Mouse (Mus musculus): ENCODE results near the gene Kiss1.

Kiss1 gene

DNA sequence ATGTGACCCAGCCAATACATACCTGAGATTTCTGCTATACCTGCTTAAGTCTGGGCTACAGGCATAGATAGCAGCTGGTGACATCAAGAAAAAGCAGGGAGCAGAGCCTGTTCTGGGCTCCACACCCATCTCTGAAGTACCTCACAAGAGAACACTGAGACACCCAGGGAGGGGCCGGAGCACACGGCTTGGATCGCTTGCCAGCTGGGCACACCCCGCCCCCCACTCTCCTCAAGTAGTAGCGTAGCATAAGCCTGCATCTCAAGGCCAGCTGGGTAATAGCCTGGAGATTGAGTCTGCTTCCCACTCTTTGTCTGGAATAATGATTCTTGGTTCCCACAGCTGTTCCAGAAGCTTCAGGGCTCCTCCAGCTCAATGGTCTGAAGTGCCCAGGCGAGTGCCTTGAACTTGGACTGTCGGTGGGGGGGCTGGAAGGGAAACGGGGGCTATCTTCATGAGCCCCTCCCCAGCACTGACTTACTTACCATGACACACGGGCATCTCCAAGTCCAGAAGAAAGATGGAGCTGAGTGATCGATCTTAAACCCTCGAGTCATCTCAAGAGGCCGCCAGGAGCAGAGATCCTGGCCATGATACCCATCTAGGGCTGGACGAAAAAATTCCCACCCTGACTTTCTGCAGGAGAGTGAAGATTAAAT, at the start of gene Kiss1:
Kiss1 (plus strand) TSS at position 609 of the 659 bp plus-strand sequence.
- no peak for DNase-seq (ENCODE audit: low spot score)

DNA sequence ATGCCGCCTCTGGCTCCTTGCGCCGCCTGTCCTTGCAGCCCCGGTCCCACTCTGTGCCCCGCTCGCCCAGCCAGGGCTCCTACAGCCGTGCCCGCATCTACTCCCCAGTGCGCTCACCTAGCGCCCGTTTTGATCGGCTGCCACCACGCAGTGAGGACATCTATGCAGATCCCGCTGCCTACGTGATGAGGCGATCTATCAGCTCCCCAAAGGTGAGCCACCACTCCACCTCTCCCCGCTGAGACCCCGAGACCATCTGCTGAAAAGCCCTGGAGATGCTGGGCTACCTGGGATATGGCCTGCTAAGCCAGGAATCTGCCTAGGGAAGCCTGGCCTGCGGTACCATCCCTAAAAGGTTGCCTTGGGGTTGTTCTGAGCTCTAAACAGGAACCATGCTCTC, 47.5 kb upstream of the Kiss1 start:
- no peak for DNase-seq (ENCODE audit: low spot score)

DNA sequence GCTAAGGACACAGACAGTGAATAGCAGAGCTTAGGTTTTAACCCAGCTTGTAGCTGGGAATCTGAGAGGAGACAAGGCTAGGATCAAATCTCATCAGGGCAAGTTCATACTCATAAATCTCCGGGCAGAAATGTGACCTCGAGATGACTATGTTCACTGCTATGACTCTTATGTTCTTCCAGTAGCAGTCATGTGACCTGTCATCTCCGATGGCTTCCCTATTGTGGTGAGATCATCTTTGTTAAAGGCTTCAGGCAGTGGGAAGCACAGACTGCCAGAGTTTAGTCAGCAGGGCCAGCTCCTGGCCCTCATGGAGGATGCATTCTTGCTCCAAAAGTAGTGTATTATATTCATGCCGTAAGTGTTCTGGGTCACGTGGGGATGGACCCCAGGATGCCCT, 44.7 kb upstream of the Kiss1 start:
- no peak for DNase-seq (ENCODE audit: low spot score)

DNA sequence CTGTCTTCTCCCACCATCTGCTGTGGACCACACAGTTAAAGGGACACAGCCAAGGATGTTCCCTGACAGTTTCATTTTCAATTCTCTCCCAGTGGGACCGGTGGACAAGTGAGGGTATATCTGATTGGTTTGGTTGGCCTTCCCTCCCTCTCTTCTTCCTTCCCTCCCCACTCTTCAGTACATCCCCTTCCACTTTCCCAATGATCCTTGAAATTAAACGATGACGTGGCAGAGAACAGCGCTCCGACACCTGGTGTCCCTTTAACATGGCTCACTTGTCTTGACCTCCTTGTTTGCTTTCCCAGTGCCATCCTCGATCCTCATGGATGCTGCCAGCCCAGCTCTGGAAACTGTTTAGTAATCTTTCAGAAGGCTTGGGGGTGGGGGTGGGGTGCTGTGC, 43.1 kb upstream of the Kiss1 start:
- no peak for DNase-seq (ENCODE audit: low spot score)

DNA sequence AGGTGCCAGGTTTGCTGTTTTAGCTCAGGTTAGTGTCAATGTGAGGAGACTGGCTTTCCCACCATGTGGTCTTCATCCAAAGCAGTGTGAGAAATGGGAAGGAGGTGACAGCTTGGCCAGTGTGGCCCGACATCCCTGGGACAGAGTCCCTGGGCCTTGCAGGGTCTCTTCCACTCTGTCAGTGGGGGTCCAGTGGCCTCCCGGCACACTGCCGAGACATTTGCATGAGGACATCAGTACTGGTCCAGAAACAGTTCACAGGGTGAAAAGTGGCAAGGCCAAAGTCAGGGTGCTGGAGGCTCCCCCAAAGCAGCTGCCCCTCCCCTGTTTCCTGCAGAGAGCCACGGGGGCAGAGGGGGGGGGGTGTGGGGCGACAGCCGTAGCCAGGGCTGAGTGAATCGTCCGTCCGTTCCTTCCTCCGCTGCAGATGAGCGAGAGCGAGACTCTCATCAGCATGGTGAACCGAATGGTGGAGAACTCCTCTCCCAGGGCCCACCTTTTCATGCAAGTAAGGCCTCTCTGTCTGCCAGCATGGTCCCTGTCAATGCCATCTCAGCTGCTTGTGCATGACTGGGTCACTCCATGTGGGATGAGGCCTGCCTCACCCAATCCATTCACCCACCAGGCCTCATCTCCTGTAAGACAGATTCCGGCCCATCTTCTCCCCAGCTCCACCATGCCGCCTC, 42.6 kb upstream of the Kiss1 start:
- no peak for DNase-seq (ENCODE audit: low spot score)

DNA sequence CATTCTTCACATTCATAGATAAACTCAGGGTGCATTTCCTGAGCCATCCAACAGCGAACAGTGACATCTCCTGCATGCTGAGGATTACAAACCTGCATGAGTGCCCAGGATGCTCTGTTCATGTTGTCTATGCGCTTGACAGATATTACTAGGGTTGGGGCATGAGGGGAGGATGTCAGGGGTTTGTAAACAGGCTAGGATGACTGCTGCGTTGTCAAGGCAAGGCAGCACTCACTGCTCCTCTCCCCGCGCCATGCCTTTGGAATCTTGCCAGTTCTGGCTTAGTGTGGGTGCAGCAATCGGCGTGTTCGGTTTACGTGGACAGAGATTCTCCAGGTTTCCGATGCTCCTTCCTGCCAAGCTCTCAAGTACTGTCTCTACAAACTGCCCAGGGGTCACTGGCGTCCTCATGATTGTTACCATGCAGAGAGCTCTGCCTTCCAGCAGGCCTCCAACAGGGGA, 42.0 kb upstream of the Kiss1 start:
- DNase-seq (ENCODE audit: low spot score) = no peak

DNA sequence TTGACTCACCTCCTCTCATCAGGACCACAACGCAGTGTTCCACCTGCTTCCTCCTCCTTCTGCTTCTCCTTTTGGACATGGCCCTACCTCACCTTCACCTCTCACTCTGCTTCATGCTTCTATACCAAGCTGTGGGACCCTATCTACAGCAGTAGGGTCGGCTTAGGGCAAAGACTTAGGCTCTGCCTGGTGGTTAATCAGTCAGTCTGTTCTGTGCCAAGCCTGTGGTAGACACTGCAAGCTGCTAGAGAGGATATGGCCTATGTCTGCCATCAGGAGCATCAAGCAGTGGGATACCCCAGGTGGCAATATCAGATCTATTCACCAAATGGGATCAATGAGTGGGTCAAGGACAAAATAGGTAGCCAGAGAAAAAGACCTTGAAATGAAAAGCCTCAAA, 41.1 kb upstream of the Kiss1 start:
- no peak for DNase-seq (ENCODE audit: low spot score)

DNA sequence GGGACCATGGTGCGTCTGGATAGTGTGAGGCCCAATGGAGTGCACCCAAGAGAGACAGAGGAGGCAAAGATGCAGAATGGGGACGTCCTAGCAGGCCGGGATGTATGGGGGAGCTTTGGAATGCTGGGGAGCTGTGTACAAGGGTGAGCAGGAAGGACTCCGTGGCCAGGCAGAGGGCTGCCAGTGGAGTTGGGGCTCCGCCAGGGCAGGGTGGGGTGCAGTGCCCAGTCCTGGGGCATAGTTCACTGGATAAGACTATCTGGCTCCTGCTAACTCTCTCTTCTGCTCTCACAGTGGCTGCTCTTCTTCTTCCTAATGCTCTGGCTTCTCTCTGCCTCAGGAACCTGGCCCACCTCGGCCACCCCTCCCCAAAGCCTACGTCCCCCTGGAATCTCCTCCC, 35.8 kb upstream of the Kiss1 start:
- no peak for DNase-seq (ENCODE audit: low spot score)

DNA sequence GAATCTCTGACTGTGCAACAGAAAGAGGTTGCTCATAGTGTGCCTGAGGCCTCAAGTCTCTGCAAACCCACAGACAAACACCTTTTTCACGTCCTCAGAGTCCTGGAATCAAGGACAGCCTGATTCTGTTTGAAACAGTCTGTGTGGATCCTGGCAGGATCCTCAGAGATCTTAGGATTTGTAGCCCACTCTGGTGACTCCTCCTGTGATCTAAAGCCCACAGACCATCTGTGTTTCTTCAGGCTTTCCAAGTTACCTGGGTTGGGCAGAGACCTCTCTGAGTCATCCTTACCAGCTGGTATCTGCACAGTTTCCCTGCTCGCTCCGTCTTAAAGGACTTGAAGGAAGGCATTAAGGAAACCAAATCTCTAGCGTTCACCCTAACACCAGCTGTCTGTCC, 34.6 kb upstream of the Kiss1 start:
- no peak for DNase-seq (ENCODE audit: low spot score)

DNA sequence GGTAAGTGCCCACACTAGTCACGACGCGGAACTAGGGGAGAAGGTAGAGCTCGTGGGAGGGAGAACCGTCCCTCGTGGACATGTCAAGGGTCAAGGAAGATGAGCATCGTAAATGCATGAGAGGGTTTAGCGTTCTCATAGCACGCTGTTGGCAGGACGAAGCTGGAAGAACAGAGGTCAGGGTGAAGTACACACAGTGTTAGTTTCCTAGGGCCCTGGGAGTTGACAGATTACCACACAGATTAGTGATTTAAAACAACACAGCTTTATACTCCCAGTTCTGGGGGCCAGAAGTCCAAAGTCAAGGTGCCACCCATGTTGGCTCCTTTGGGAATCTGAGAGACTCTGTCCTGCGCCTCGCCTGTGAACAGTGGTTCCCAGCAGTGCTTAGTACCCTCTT, 33.8 kb upstream of the Kiss1 start:
- DNase-seq (ENCODE audit: low spot score) = no peak

DNA sequence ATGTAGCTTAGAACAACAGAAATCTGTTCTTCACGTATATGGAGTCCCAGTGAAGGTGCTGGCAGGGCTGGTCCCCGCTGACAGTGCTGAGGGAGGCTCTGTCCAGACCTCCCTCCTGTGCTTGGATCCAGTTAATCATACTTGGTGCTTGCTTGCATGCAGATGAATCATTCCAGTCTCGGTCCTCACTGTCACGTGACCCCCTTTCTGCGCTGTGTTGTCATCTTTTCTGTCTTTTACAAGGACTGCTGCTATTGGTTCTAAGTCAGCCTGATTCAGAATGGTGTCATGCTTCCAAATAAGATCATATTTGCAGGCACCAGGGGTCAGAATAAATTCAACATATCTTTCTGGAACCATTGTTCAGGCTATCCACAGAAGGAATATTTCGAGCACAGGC, 29.8 kb upstream of the Kiss1 start:
- no peak for DNase-seq (ENCODE audit: low spot score)

DNA sequence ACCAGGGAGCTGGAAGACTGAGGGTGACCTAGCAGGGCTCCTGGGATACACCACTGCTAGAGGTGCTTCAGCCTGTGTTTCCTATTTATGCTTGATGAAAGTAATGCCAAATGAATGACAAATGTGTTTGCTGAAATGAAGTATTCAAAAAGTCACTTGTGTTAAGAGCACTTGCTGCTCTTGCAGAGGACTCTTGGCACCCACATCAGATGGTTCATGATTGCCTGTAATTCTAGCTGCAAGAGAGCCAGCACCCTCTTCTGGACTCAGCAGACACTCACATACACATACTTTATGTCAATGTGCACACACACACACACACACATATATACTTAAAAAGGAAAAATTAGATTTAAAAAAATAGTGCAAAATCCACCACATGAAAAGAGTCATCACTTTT, 29.1 kb upstream of the Kiss1 start:
- no peak for DNase-seq (ENCODE audit: low spot score)

DNA sequence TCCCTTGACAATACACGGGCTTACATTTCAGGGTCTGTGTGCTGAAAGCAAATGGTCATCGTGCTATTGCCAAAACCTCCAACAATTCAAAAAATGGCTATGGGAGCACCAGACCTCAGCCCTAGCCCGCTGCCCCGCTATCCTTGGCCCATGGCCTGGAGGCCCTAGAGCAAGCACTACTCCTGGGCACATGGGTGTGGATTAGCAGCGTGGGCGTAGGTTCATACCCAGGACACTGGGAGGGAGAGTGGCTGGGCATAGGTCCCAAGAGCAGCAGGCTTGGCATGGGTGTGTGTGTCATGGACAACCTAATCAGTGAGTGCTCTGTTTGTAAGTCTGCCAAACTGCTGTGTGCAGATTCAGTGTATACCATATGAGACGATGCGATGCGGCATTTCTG, 25.3 kb upstream of the Kiss1 start:
- DNase-seq (ENCODE audit: low spot score) = peak; percentile 49

DNA sequence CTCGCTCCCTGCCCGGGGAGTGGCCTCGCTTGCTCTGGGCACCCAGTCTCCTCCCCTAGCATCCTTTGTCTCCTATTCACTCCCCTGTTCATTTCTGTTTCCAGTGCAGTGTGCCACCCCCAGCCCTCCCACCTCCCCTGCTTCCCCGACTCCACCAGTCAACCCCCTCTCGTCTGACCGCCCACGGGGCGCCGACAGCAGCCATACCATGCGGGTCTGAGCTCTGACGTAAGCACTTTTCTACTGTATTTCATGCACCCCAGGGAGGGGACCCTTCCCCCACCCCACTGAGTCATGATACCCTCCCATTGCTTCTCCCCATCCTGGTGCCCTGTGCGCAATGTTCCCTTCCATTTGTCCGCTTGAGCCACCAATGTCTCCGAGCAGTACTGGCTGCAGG, 22.9 kb upstream of the Kiss1 start:
- no peak for DNase-seq (ENCODE audit: low spot score)

DNA sequence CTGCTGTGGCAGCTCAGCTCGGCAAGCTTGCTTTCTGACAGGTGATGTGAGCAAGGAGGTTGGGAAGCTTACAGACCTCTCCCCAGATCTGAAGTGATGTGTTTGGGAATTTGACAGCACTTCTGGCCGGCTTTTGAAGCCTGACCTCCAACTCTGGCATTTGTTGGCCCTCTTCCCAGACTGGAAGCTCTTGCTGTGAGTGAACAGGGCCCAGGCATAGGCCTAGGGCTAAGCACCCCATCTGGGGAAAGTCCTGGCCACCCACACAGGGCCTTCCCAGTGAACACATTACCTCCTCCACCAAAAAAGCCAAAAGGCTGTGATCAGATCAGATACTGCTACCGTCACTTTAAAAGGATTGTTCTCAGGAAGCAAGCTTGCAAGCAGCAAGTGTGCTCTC, 19.1 kb upstream of the Kiss1 start:
- DNase-seq (ENCODE audit: low spot score) = peak; percentile 27

DNA sequence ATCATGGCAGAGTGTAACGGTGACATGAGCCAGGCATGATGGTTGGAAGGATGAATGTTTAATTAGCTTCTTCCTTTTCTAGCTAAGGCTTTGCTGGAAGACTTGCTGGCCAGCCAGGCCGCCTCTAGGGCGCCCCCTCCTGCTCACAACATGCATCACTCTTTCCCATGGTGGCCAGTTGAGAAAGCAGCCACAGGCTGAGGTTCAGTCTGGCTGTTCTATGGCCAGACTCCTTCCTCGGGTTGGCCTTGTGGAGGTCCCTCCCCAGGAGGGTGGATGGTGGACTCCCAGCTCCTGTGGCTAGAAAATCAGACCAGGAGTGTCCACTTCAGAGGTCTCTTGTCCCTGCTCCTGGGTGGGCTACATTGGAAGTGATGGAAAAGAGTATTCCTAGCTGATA, 14.8 kb upstream of the Kiss1 start:
- DNase-seq (ENCODE audit: low spot score) = peak; percentile 84

DNA sequence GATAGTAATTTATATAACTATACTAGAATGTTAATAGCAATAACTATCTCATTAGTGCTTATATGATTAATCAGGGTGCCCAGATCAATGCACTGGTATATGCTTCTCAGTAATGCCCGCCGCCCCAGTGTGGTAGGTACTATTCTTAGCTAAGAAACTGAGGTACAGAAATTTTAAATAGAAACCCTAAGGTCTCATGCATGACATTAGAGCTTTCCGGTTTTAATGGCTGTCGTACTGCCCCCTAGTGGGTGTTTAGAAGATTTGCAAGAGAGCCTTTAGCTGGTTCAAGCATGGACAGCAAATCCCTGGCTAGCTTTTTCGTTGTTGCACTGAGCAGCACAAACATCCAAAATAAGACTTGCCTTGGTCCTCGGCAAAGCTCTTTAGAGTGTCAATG, 14.4 kb upstream of the Kiss1 start:
- no peak for DNase-seq (ENCODE audit: low spot score)

DNA sequence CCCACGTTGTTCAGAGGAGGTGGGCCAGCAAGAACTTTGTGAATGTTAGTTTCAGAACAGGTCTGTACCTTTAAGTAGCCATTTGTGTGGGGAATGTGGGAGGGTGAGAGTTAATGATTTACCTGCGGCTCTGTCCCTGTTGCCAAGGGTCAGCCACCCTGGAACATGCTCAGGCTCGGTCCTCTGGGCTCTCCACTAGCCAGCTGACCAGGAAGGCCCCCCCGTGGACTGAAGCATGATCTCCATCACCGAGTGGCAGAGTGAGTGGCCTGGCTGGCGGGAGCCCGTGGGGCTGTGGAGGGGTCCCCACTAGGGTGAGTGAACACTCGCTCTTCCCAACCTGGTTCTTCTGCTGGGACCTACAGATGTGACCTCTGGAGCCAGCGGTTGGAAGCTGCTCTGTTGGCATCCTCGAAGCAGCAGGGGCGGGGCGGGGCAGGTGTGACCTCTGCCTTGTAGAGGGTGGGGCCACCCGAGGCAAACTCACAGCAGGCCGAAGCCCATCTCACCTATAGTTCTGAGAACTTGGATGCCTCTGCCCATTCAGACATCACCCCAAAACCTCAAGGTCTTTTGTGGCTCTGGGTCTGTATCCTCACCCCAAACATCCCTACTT, 11.9 kb upstream of the Kiss1 start, which contains the start of gene Golt1a:
Golt1a (plus strand) TSS at position 149 of the 616 bp plus-strand sequence.
- DNase-seq (ENCODE audit: low spot score) = no peak

DNA sequence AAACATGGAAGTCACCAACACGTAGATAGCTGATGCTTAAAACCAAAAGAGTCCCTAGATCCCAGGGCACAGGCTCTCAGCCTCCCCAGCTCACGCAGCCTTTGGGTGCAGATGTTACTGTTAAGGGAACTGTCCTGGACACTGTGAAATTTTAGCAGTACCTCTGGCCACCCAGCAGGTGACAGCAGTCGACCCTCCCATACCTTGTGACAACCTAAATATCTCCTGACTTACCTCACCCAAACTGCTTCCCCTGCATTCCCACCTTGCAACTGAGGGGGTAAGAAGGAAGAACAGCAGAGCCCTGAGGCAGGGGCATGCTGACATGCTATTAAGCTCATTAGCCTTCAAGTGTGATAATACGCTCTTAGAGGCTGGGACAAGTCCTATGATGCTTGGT, 10.4 kb upstream of the Kiss1 start:
- DNase-seq (ENCODE audit: low spot score) = no peak

DNA sequence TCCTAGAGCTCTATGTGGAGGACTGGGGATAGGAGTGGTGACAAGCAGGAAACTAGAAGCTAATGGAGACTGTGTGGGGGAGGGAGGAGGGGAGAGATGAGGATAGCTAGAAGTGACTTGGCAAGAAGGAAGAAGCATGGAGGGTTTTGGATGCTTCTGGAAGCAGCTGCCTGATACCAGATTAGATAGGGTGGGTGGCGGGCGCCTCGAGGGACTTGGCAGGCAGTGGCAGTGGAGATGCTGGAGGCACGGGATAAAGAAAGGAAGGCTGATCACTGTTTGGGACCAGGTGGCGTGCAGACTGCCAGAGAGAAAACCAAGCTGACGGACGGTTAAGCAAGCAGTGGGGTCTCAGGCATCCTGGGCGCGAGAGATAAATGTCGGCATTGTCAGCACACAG, 9.7 kb upstream of the Kiss1 start:
- DNase-seq (ENCODE audit: low spot score) = no peak

DNA sequence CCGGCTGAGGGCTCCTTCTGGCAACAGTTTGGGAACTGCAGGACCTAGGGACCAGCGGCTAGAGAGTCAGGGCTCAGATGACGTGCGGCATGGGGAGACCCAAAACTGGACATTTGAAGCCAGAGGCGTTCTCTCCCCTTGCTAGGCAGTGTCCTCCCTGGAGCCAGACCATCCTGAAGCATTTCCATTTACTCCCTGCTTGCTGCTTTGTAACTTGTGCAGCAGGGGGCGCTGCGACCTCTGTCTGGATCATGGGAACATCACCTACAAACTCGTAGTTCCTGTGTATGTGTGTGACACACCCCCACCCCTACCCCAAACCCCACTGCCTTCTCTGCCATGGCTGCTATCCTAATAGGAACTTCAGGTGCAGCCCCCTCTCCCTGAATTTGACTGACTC, 7.3 kb upstream of the Kiss1 start:
- peak; percentile 55 for DNase-seq (ENCODE audit: low spot score)

DNA sequence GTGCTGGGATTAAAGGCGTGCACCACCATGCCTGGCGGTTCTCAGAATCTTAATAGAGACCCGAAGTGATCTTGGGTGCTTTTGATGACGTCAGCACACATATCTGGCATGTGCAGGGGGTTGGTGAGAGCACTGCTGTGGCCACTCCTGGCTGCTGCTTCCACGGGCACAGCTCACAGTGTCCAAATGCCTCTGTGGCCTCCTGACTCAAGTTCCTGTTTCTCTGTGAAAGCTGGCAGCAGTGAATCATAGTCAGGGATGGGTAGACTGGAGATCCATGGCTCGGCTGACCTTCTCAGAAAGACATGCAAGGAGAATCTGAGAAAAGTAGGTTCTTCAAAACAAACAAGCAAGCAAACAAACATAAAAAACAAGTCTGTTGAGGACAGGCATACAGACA, 5.9 kb upstream of the Kiss1 start:
- no peak for DNase-seq (ENCODE audit: low spot score)

DNA sequence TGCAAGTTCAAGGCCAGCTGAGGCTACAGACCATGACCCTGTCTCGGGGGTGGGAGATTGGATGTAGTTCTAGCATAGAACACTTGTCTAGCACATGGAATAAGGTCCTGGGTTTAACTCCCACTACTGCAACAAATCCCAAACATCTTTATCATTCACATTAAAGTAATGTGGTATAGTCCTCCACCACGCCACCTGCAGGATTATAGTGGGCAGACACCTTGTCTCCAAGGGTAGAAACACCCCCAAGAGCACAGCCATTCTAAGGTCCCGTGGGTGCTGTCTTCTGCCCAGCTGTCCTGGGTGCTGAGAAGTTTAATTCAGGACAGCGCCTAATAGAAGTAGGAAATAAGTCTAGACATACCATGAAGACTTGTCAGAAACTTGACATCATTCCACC, 5.1 kb upstream of the Kiss1 start:
- no peak for DNase-seq (ENCODE audit: low spot score)

DNA sequence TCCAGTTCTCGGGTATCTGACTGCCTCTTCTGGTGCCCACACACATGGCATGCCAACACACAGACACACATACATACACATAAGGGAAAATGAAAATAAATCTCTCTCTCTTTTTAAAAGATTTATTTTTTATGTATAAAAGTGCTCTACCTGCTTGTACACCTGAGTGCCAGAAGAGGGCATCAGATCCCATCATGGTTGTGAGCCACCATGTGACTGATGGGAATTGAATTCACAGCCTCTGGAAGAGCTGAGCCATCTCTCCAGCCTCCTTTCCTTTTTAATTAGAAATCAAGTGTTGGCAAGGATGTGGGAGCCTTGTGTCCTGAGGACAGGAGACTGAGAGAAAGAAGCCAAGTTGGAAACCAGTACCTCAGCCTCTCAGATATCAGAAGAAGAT, 4.5 kb upstream of the Kiss1 start:
- DNase-seq (ENCODE audit: low spot score) = no peak
